Mouse (Mus musculus) c-Kit-positive CD71-positive TER-119-negative erythroid progenitor cells, embryonic 14.5 days (primary cell): ENCODE results near the gene Armc7.
"Not testable (repeated sequence)": the region's sequence is repeated elsewhere in the genome, so short reads cannot be mapped to it uniquely, and the experiment has no call there.

Source experiments
- DNase-seq: peaks from one replicate; pipeline ENCODE4 v3.0.0-alpha.2; 2013; ENCODE audit warnings: low read depth

Gene Armc7

DNA sequence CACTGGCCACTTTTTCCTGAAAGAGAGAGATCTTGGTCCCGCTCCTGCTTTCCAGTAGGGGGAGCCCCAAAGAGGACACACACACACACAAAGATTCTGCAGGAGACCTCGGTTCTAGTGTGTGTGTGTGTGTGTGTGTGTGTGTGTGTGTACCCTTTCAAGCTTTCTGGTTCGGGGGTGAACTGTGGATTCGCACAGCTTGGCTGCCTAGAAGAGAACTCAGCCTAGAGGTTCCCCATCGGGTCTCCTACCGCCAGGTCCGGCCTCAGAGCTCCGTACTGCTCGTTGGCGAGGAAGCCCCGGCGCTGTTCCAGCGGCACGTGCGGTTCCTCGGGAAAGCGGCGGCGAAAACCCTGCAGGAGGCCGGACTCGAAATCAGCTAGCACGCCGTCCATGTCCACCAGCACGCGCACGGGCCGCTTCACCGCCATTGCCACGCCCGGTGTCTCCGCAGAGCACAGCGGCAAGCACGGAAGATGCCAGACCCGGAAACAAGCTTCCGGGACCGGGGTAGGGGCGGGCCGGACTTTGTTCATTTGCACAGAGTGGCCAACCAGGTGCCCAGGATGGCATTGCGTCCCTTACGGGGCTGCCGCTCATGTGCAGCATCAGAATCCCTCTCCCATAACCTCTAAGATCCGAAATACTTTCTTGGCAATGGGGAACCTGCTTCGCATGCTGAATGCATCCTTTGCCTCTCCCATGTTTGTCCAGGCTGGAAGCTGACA, 16.1 kb downstream of the Armc7 start, which contains the start of gene Nt5c:
Gene Nt5c (minus strand): TSS at position 507 of the 728 bp plus-strand sequence.
- DNase-seq = peak; percentile 75

- no peak for DNase-seq
Observed at GRCm38 (mm10) chr11:115492387-115492786, 16.9 kb downstream of the Armc7 start.

GRCm38 (mm10) chr11:115496559-115496958, 21.1 kb downstream of the Armc7 start:
- DNase-seq = not testable (repeated sequence)

DNA sequence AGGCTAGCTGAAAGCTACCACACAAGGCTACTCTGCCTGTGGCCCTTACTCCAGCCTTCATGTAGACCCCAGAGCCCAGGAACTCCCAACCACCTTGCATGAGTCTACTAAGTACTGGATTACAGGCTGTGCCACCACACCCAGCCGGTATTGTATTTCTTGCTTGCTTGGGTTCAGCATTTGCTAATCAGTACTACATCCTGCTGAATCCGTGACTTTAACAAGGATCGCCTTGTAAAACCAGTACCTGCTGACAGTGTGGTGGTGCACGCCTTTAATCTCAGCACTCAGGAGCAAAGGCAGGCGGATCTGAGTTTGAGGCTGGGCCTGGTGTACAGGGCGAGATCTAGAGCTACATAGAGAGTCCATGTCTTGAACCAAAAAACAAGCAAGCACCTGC, 27.2 kb downstream of the Armc7 start:
- DNase-seq = no peak

- DNase-seq = peak; percentile 54
Observed at GRCm38 (mm10) chr11:115506586-115506985, 31.1 kb downstream of the Armc7 start.

DNA sequence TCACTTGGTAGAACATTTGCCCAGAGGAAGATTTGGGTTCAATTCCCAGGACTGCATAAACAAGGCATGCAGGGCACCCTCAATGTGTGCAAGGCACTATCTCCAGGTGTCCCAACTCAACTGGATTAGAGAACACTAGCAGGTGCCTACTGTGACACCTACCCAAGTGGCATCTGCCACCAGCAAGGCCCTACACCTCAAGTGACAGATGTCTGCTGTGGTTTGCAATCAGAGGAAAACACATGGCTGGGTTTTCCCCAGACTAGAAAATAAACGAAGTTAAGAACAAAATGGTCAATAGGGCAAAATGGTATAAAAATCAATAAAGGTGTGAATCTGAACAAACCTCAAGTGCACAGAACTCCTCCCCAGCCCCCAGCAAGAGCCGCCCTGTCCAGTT, 32.6 kb downstream of the Armc7 start:
- DNase-seq = peak; percentile 41

GRCm38 (mm10) chr11:115509773-115510506, 34.5 kb downstream of the Armc7 start:
- DNase-seq = no peak

DNA sequence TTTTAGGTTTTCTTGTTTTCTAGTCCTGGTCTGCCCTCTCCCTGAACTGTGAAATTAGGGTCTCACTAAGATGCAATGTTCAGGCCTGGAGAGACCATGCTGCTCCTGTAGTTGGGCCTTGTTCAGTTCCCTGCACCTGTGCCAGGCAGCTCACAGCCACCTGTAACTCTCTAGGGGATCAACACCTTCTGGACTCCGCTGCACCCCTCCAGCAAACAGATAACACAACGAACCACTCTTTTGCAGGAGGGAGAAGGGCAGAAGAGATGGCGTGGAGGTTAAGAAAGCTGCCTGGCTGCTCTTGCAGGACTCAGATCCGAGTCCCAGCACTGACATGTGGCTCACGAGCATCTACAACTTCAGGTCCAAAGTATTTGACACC, 35.0 kb downstream of the Armc7 start:
- no peak for DNase-seq

GRCm38 (mm10) chr11:115511121-115511520, 35.7 kb downstream of the Armc7 start:
- DNase-seq = peak; percentile 69

- no peak for DNase-seq
Observed at GRCm38 (mm10) chr11:115512004-115512403, 36.5 kb downstream of the Armc7 start.

- DNase-seq = no peak
Observed at GRCm38 (mm10) chr11:115512407-115513183, 37.1 kb downstream of the Armc7 start.

GRCm38 (mm10) chr11:115513271-115514237, 38.1 kb downstream of the Armc7 start:
- DNase-seq = peak; percentile 48

DNA sequence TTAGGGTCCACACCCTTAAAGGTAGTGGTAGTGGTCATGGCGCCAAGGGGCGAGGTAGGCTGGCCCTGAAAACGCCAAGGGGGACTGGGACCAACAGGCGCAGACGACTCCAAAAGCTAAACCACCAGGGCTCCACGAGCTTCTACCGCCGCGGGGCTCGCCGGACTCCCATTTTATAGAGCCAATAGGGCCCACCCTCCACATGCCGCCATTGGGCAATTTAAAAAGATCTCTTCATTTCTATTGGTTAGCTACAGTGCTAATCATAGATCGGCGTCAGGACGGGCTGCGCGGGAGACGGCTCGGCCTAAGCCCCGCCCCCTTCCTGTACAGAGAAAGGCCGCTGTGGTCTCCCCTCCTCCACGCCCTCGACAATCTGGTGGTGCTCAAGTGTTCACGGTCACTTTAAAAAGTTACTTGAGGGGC, 38.8 kb downstream of the Armc7 start, which contains the start of gene Jpt1:
Gene Jpt1 (minus strand): TSS at position 150 of the 426 bp plus-strand sequence.
- DNase-seq = peak; percentile 92

GRCm38 (mm10) chr11:115515021-115515420, 39.6 kb downstream of the Armc7 start:
- no peak for DNase-seq

DNA sequence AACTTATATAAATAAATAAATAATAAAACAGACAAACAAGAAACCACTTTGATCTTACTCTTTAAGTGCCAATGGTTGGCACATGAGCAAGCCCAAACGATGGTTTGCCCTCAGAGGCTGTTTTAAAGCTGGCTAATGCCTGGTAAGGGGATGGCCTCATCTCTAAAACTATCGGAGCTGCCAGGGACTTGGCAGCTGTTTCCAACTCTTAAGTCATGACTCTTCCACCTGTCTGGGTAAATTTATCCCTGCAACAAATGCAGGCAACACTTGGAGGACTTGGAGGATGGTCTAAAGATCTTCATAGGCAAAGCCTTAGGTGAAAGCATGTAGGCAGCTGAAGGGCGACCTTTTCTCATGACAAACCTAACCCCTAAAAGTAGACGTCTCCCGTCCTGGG, 41.5 kb downstream of the Armc7 start:
- no peak for DNase-seq

DNA sequence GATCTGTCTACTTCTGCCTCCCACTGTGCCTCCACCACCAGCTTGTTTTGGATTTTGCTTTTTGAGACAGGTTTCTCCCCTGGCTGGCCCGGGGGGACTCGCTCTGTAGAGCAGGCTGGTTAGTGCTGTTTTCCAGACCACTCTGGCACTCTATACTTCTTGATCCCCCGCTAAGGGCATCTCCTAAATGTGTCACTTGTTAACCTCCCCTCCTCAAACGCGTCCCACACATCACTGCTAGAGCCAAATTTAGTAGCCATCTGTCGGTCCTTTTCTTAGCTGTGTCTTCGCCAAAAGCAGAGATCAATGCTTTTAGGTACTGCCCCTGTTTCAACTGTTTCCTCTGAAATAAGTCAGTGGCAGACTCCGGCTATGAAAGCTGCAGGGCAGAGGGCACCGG, 43.2 kb downstream of the Armc7 start:
- DNase-seq = no peak

DNA sequence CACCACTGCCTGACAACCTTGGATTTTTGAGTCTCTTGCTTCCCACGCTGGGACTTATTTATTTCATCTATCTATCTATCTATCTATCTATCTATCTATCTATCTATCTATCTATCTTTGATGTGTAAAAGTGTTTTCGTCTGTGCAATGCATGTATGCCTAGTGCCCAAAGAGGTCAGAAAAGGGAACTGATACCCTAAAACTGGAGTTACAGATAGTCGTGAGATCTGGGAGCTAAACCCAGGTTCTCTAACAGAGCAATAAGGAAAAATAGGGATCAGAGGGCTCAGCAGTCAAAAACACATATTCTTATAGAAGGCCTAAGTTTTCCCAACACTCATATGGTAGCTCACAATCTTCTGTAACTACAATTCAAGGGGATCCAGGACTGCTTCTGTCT, 44.1 kb downstream of the Armc7 start:
- no peak for DNase-seq

DNA sequence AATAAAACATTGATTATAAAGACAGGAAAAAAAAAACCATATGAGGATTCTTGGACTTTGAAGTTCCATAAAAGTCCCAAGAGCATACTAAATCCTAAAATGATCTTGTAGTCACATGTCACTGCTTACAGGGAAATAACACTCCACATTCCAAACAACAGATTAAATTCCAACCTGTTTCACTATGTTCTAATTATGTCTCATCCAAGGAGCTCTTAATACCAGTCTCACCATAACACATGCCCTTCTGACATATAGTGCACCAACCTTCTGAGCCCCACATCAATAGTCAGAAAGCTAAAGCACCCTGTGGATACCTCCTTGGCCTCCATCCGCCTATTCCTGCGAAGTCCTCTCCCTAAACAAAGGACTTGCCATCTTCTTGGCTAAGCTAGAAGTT, 44.8 kb downstream of the Armc7 start:
- DNase-seq = no peak

DNA sequence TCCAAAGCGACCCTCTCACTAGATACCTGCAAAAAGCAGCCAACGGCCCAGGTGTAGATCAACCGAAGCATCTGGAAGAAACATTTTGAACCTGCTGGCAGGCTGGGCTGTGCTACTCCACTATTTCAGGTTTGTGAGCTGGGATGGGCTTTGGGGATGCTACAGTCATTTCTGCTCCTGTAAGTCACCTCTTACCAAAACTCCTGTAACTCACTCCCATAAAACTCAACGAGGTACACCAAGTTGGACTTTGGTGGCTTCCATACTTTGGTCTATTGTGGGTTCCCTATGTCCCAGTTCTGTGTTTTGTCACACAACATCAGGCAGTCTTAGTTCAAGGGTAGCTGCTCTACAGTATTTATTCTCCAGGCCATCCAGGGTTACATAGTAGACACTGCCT, 45.6 kb downstream of the Armc7 start:
- no peak for DNase-seq

GRCm38 (mm10) chr11:115522238-115522637, 46.8 kb downstream of the Armc7 start:
- no peak for DNase-seq

- no peak for DNase-seq
Observed at GRCm38 (mm10) chr11:115522703-115523102, 47.2 kb downstream of the Armc7 start.
